Mouse (Mus musculus): ENCODE measurements around the gene Aldh16a1. TPM values are rescaled to one million over a fixed set of nuclear protein-coding genes. Genes with fewer than 3 reads are reported as not detected.

Aldh16a1 gene
- polyA plus RNA-seq, 1 experiment from 2014 or later = 19.5 TPM

- 28% methylated on average over 8 of the region's 8 CpGs for WGBS
- Histone ChIP-seq H3K36me3 (no peaks in the 10 kb centered on the region), H3K4me1 (no peaks in the 10 kb centered on the region), H3K9ac (replicated peaks) (no peak overlapping the region), H3K9me3 (replicated peaks) (no peaks in the 10 kb centered on the region), H3K27ac (replicated peaks) (no peak overlapping the region), H3K27me3 (replicated peaks) (peaks cover 21% of the 10 kb centered on the region), H3K4me3 (replicated peaks) (no peak overlapping the region), H3K4me2 (no peak overlapping the region)
- no peak for ATAC-seq (ENCODE audit: low FRiP score)
These were observed 37.5 kb upstream of the Aldh16a1 start for GRCm38 (mm10) chr7:45191803-45192363.

- ATAC-seq (ENCODE audit: low FRiP score) = no peak
- Histone ChIP-seq H3K9ac (replicated peaks) (no peak overlapping the region), H3K27ac (replicated peaks) (no peak overlapping the region), H3K9me3 (replicated peaks) (no peaks in the 10 kb centered on the region), H3K4me2 (no peak overlapping the region), H3K4me1 (no peaks in the 10 kb centered on the region), H3K4me3 (replicated peaks) (no peak overlapping the region), H3K36me3 (no peaks in the 10 kb centered on the region), H3K27me3 (replicated peaks) (peaks cover 25% of the 10 kb centered on the region)
- 80% methylated on average over 2 of the region's 2 CpGs for WGBS
These were observed 36.8 kb upstream of the Aldh16a1 start for GRCm38 (mm10) chr7:45191161-45191560.

- 91% methylated on average over 6 of the region's 6 CpGs for WGBS
- ATAC-seq (ENCODE audit: low FRiP score) = no peak
These were observed 35.8 kb upstream of the Aldh16a1 start for GRCm38 (mm10) chr7:45190186-45190585.

GRCm38 (mm10) chr7:45189600-45189999 is 35.2 kb upstream of the Aldh16a1 start:
- ATAC-seq (ENCODE audit: low FRiP score) = no peak
- H3K4me3 ChIP-seq (replicated peaks) = no peak overlapping the region
- no peaks in the 10 kb centered on the region for H3K9me3 ChIP-seq (replicated peaks)
- peaks cover 37% of the 10 kb centered on the region for H3K27me3 ChIP-seq (replicated peaks)
- H3K27ac ChIP-seq (replicated peaks) = no peak overlapping the region
- H3K36me3 ChIP-seq = no peaks in the 10 kb centered on the region
- WGBS = 59% methylated on average over 16 of the region's 16 CpGs
- H3K4me2 ChIP-seq = no peak overlapping the region
- no peaks in the 10 kb centered on the region for H3K4me1 ChIP-seq
- no peak overlapping the region for H3K9ac ChIP-seq (replicated peaks)

More at GRCm38 (mm10) chr7:45190186-45190585, 35.8 kb upstream of the Aldh16a1 start:
- no peaks in the 10 kb centered on the region for H3K36me3 ChIP-seq
- no peaks in the 10 kb centered on the region for H3K4me1 ChIP-seq
- no peak overlapping the region for H3K27ac ChIP-seq (replicated peaks)
- H3K4me3 ChIP-seq (replicated peaks) = no peak overlapping the region
- H3K27me3 ChIP-seq (replicated peaks) = peaks cover 31% of the 10 kb centered on the region
- no peaks in the 10 kb centered on the region for H3K9me3 ChIP-seq (replicated peaks)
- H3K4me2 ChIP-seq = no peak overlapping the region
- no peak overlapping the region for H3K9ac ChIP-seq (replicated peaks)

GRCm38 (mm10) chr7:45185921-45186320 is 31.5 kb upstream of the Aldh16a1 start:
- Histone ChIP-seq H3K27ac (replicated peaks) (no peak overlapping the region), H3K4me3 (replicated peaks) (no peak overlapping the region), H3K36me3 (no peaks in the 10 kb centered on the region), H3K4me2 (no peak overlapping the region), H3K9me3 (replicated peaks) (no peaks in the 10 kb centered on the region), H3K9ac (replicated peaks) (no peak overlapping the region), H3K27me3 (replicated peaks) (peaks cover 74% of the 10 kb centered on the region), H3K4me1 (peaks cover 20% of the 10 kb centered on the region)
- whole genome bisulfite sequencing = 71% methylated on average over 7 of the region's 7 CpGs
- ATAC-seq (ENCODE audit: low FRiP score) = no peak

GRCm38 (mm10) chr7:45183672-45184071 is 29.3 kb upstream of the Aldh16a1 start:
- Histone ChIP-seq H3K4me3 (replicated peaks) (no peak overlapping the region), H3K4me2 (no peak overlapping the region), H3K9ac (replicated peaks) (no peak overlapping the region), H3K4me1 (peaks cover 20% of the 10 kb centered on the region), H3K36me3 (no peaks in the 10 kb centered on the region), H3K9me3 (replicated peaks) (no peaks in the 10 kb centered on the region), H3K27me3 (replicated peaks) (peaks cover 83% of the 10 kb centered on the region), H3K27ac (replicated peaks) (no peak overlapping the region)
- 66% methylated on average over 7 of the region's 7 CpGs for WGBS
- no peak for ATAC-seq (ENCODE audit: low FRiP score)

- 16% methylated on average over 11 of the region's 11 CpGs for WGBS
- H3K9ac ChIP-seq (replicated peaks) = no peak overlapping the region
- peak overlapping the region; percentile 68 for H3K4me2 ChIP-seq
- H3K4me3 ChIP-seq (replicated peaks) = peak overlapping the region; percentile 38
- peaks cover 91% of the 10 kb centered on the region for H3K27me3 ChIP-seq (replicated peaks)
- H3K4me1 ChIP-seq = peaks cover 20% of the 10 kb centered on the region
- no peak overlapping the region for H3K27ac ChIP-seq (replicated peaks)
- no peaks in the 10 kb centered on the region for H3K36me3 ChIP-seq
- H3K9me3 ChIP-seq (replicated peaks) = no peaks in the 10 kb centered on the region
- no peak; the same call in 1 of the 2 replicates for ATAC-seq (ENCODE audit: low FRiP score)
These were observed 28.2 kb upstream of the Aldh16a1 start for GRCm38 (mm10) chr7:45182606-45183005.

GRCm38 (mm10) chr7:45182199-45182601 is 27.8 kb upstream of the Aldh16a1 start:
- Histone ChIP-seq H3K9ac (replicated peaks) (no peak overlapping the region), H3K27ac (replicated peaks) (no peak overlapping the region), H3K4me2 (peak overlapping the region; percentile 68), H3K27me3 (replicated peaks) (peaks cover 95% of the 10 kb centered on the region), H3K9me3 (replicated peaks) (no peaks in the 10 kb centered on the region), H3K4me3 (replicated peaks) (peak overlapping the region; percentile 38), H3K4me1 (peaks cover 20% of the 10 kb centered on the region), H3K36me3 (no peaks in the 10 kb centered on the region)
- under 1% methylated on average over 34 of the region's 34 CpGs for WGBS
- peak; percentile 86 for ATAC-seq (ENCODE audit: low FRiP score)

GRCm38 (mm10) chr7:45181540-45181939 is 27.2 kb upstream of the Aldh16a1 start:
- Histone ChIP-seq H3K9ac (replicated peaks) (no peak overlapping the region; the same call in 1 of the 2 replicates), H3K27ac (replicated peaks) (no peak overlapping the region), H3K4me3 (replicated peaks) (peak overlapping the region; percentile 38), H3K4me1 (peaks cover 21% of the 10 kb centered on the region), H3K36me3 (no peaks in the 10 kb centered on the region), H3K4me2 (peak overlapping the region; percentile 68), H3K27me3 (replicated peaks) (peaks cover 95% of the 10 kb centered on the region), H3K9me3 (replicated peaks) (no peaks in the 10 kb centered on the region)
- ATAC-seq (ENCODE audit: low FRiP score) = no peak
- 2% methylated on average over 35 of the region's 35 CpGs for WGBS

GRCm38 (mm10) chr7:45180896-45181477 is 26.6 kb upstream of the Aldh16a1 start, which contains the start of gene Pth2:
Gene Pth2 (plus strand): TSS chr7:45180995.
- H3K27ac ChIP-seq (replicated peaks) = no peak within 1 kb of the TSS
- no peaks in the 10 kb centered on the region for H3K36me3 ChIP-seq
- H3K9ac ChIP-seq (replicated peaks) = no peak within 1 kb of the TSS; the same call in 1 of the 2 replicates
- no peak for ATAC-seq (ENCODE audit: low FRiP score)
- 9% methylated on average over 20 of the region's 20 CpGs for WGBS
- H3K4me2 ChIP-seq = peak within 1 kb of the TSS; percentile 68
- H3K4me3 ChIP-seq (replicated peaks) = peak within 1 kb of the TSS; percentile 38
- H3K27me3 ChIP-seq (replicated peaks) = peaks cover 97% of the 10 kb centered on the region
- no peaks in the 10 kb centered on the region for H3K9me3 ChIP-seq (replicated peaks)
- H3K4me1 ChIP-seq = peaks cover 26% of the 10 kb centered on the region

- Histone ChIP-seq H3K9me3 (replicated peaks) (no peaks in the 10 kb centered on the region), H3K4me3 (replicated peaks) (no peak within 1 kb of the TSS), H3K36me3 (no peaks in the 10 kb centered on the region), H3K4me2 (no peak within 1 kb of the TSS), H3K27me3 (replicated peaks) (peaks cover 99% of the 10 kb centered on the region), H3K27ac (replicated peaks) (no peak within 1 kb of the TSS), H3K9ac (replicated peaks) (no peak within 1 kb of the TSS), H3K4me1 (peaks cover 34% of the 10 kb centered on the region)
- ATAC-seq (ENCODE audit: low FRiP score) = no peak
- 32% methylated on average over 7 of the region's 7 CpGs for WGBS
These were observed 25.1 kb upstream of the Aldh16a1 start, which contains the start of gene Gfy for GRCm38 (mm10) chr7:45179469-45179868. Gene Gfy (minus strand): TSS chr7:45179569.

GRCm38 (mm10) chr7:45178550-45178949 is 24.2 kb upstream of the Aldh16a1 start:
- Histone ChIP-seq H3K9ac (replicated peaks) (no peak overlapping the region), H3K4me2 (no peak overlapping the region), H3K36me3 (no peaks in the 10 kb centered on the region), H3K4me3 (replicated peaks) (no peak overlapping the region), H3K4me1 (peaks cover 34% of the 10 kb centered on the region), H3K9me3 (replicated peaks) (no peaks in the 10 kb centered on the region), H3K27ac (replicated peaks) (no peak overlapping the region), H3K27me3 (replicated peaks) (peaks cover 98% of the 10 kb centered on the region)
- WGBS = 19% methylated on average over 7 of the region's 7 CpGs
- ATAC-seq (ENCODE audit: low FRiP score) = no peak
